Mouse (Mus musculus) kidney, embryonic 15.5 days (tissue): ENCODE measurements around the gene Abhd6. TPM values are rescaled to one million over a fixed set of nuclear protein-coding genes. Genes with fewer than 3 reads are reported as not detected.
"Not testable (repeated sequence)": the region's sequence is repeated elsewhere in the genome, so short reads cannot be mapped to it uniquely, and the experiment has no call there.

Experiments used
- ATAC-seq: fragments of 200-750 bp; cut with Nextera tagmentation; replicated peaks from 2 replicates; pipeline ENCODE4 v1.8.0; 2017; ENCODE audit warnings: moderate TSS enrichment; ENCODE audit not compliant: low FRiP score
- H3K27ac ChIP-seq: fragments of 300-500 bp; sonication (generic); 2 replicates; pipeline ENCODE4 v1.5.1; 2015; ENCODE audit warnings: mild to moderate bottlenecking, inconsistent platforms
- H3K27me3 ChIP-seq: fragments of 300-500 bp; sonication (generic); 2 replicates; pipeline ENCODE4 v1.6.1; 2015; ENCODE audit warnings: inconsistent platforms
- H3K36me3 ChIP-seq: fragments of 300-500 bp; sonication (generic); 2 replicates; pipeline ENCODE4 v1.6.1; 2015; ENCODE audit warnings: inconsistent platforms
- H3K4me1 ChIP-seq: fragments of 300-500 bp; sonication (generic); 2 replicates; pipeline ENCODE4 v1.6.1; 2015; ENCODE audit warnings: inconsistent platforms
- H3K4me2 ChIP-seq: fragments of 300-500 bp; sonication (generic); 2 replicates; pipeline ENCODE4 v1.6.1; 2015; ENCODE audit warnings: moderate library complexity, mild to moderate bottlenecking, inconsistent platforms
- H3K4me3 ChIP-seq: fragments of 300-500 bp; sonication (generic); replicated peaks from 2 replicates; pipeline ENCODE4 v1.5.1; 2015; ENCODE audit warnings: mild to moderate bottlenecking, inconsistent platforms
- H3K9ac ChIP-seq: fragments of 300-500 bp; sonication (generic); 2 replicates; pipeline ENCODE4 v1.6.1; 2015; ENCODE audit warnings: mild to moderate bottlenecking, inconsistent platforms
- H3K9me3 ChIP-seq: fragments of 300-500 bp; sonication (generic); replicated peaks from 2 replicates; pipeline ENCODE4 v1.6.1; 2016; ENCODE audit warnings: inconsistent platforms
- WGBS: fragments of 180-500 bp; shearing (Covaris S2); methylation state at CpG from one replicate; pipeline ENCODE4 v1.1.7; 2015; ENCODE audit warnings: mixed read lengths; 5-methylcytosine and 5-hydroxymethylcytosine counted together
- polyA plus RNA-seq: library from polyadenylated mRNA; unstranded; fragments of >200 nt; fragmentation: Nextera tagmentation; extraction: Ambion mirVana; gene quantifications from 2 replicates; pipeline ENCODE4 v1.2.1, GENCODE M21; 2015

Gene Abhd6
- polyA plus RNA-seq, 1 experiment from 2014 or later = 26.6 TPM

GRCm38 (mm10) chr14:8000247-8000646 is 2.5 kb upstream of the Abhd6 start:
- Histone ChIP-seq H3K4me2 (no peak overlapping the region), H3K27me3 (peaks cover 25% of the 10 kb centered on the region), H3K4me1 (peaks cover 38% of the 10 kb centered on the region), H3K36me3 (no peaks in the 10 kb centered on the region), H3K27ac (no peak overlapping the region), H3K4me3 (no peak overlapping the region), H3K9ac (no peak overlapping the region), H3K9me3 (no peaks in the 10 kb centered on the region)
- WGBS = 82% methylated on average over 5 of the region's 5 CpGs
- ATAC-seq = no peak

DNA sequence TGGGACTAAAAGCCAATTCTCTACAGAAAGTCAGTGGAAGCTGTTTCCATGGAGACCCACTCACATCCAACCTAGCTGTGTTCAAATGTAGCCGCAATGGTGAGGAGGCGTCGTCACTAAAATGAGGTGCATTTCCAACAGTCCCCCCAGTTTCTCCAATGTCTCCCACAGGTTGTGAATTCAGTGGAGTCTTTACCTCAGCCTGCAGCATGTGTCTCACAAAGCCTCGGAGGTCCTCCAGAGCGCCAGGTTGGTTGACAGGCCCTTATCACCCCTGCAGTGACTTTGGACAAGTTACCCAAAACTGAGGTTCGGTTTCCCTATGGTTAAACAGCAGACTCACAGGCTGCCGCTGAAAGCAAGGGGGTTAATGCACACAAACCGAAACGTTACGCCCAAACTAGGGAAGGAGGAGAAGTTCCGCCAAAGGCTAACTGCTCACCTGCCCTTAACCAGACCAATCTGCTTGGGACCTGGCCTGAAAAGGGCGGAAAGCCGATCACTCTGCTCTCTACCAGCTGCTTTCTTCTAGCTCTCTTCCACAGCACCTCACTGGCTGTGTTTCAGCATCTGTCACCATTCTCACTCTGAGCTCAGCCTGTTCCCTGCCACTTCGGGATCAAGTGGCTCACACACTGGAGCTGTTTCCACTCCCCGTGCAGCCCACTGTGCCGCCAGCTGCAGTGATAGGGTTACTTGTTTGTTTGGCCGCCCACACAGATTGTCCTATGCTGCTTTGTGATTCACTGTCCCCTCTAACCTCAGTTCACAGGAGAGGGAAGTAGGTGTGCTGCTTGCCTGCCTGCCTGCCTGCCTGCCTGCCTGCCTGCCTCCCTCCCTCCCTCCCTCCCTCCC is 1.6 kb upstream of the Abhd6 start:
- peak overlapping the region; percentile 29; the same call in 1 of the 2 replicates for H3K4me2 ChIP-seq
- 26% methylated on average over 17 of the region's 17 CpGs for WGBS
- no peaks in the 10 kb centered on the region for H3K9me3 ChIP-seq
- peaks cover 38% of the 10 kb centered on the region for H3K4me1 ChIP-seq
- H3K9ac ChIP-seq = no peak overlapping the region
- H3K4me3 ChIP-seq = no peak overlapping the region
- H3K27ac ChIP-seq = no peak overlapping the region
- no peaks in the 10 kb centered on the region for H3K36me3 ChIP-seq
- peaks cover 25% of the 10 kb centered on the region for H3K27me3 ChIP-seq
- ATAC-seq = peak; percentile 50

GRCm38 (mm10) chr14:8003093-8003670 is 480 bp downstream of the Abhd6 start:
- Histone ChIP-seq H3K27ac (peak overlapping the region; percentile 72), H3K4me2 (peak overlapping the region; percentile 91), H3K9ac (peak overlapping the region; percentile 59), H3K36me3 (no peaks in the 10 kb centered on the region), H3K4me3 (peak overlapping the region; percentile 68), H3K27me3 (peaks cover 25% of the 10 kb centered on the region), H3K9me3 (no peaks in the 10 kb centered on the region), H3K4me1 (peaks cover 35% of the 10 kb centered on the region)
- under 1% methylated on average over 23 of the region's 23 CpGs for WGBS
- peak; percentile 43; the same call in 1 of the 2 replicates for ATAC-seq

- Histone ChIP-seq H3K27ac (no peak overlapping the region), H3K4me2 (peak overlapping the region; percentile 91), H3K9ac (peak overlapping the region; percentile 59; the same call in 1 of the 2 replicates), H3K9me3 (no peaks in the 10 kb centered on the region), H3K4me3 (peak overlapping the region; percentile 68), H3K36me3 (no peaks in the 10 kb centered on the region), H3K27me3 (peaks cover 25% of the 10 kb centered on the region), H3K4me1 (peaks cover 35% of the 10 kb centered on the region)
- ATAC-seq = no peak
- 50% methylated on average over 18 of the region's 18 CpGs for WGBS
These were observed 1.3 kb downstream of the Abhd6 start for GRCm38 (mm10) chr14:8003727-8004670.

GRCm38 (mm10) chr14:8006061-8006460 is 3.4 kb downstream of the Abhd6 start:
- 63% methylated on average over 3 of the region's 3 CpGs for WGBS
- ATAC-seq = not testable (repeated sequence)

GRCm38 (mm10) chr14:8007084-8007483 is 4.4 kb downstream of the Abhd6 start:
- Histone ChIP-seq H3K27me3 (no peaks in the 10 kb centered on the region), H3K27ac (no peak overlapping the region), H3K9me3 (no peaks in the 10 kb centered on the region), H3K4me1 (peaks cover 25% of the 10 kb centered on the region), H3K4me3 (no peak overlapping the region), H3K36me3 (no peaks in the 10 kb centered on the region), H3K4me2 (no peak overlapping the region), H3K9ac (no peak overlapping the region)
- no peak for ATAC-seq

More at GRCm38 (mm10) chr14:8006061-8006460, 3.4 kb downstream of the Abhd6 start:
- not testable (repeated sequence) for H3K27ac ChIP-seq, H3K36me3 ChIP-seq, H3K4me2 ChIP-seq, H3K9me3 ChIP-seq, H3K4me3 ChIP-seq, H3K27me3 ChIP-seq, H3K9ac ChIP-seq
- peaks cover 33% of the 10 kb centered on the region for H3K4me1 ChIP-seq

DNA sequence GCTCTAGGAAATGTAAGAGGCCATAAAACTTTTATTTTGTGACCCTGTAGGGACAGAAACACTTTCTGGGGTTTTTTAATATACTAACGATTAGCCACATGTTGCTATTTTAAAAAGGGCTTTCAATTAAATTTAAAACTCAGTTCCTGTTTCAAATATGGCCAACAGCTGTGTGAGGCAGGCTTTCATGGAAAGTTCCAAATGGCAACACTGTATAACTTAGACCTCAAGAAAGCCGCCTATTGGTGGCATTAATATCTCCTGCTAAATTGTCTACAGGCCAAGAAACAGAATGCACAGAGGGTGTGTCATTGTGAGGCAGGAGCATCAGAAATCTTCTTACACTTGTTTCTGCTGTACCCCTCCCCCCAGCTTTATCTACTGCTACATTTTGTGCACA is 4.8 kb downstream of the Abhd6 start:
- WGBS = 61% methylated on average over 2 of the region's 2 CpGs
- no peak for ATAC-seq
- no peaks in the 10 kb centered on the region for H3K9me3 ChIP-seq
- H3K36me3 ChIP-seq = no peaks in the 10 kb centered on the region
- H3K4me2 ChIP-seq = no peak overlapping the region
- H3K27me3 ChIP-seq = no peaks in the 10 kb centered on the region
- peaks cover 21% of the 10 kb centered on the region for H3K4me1 ChIP-seq
- H3K9ac ChIP-seq = no peak overlapping the region
- no peak overlapping the region for H3K27ac ChIP-seq
- no peak overlapping the region for H3K4me3 ChIP-seq

GRCm38 (mm10) chr14:8007923-8008322 is 5.2 kb downstream of the Abhd6 start:
- Histone ChIP-seq H3K9me3 (no peaks in the 10 kb centered on the region), H3K27me3 (no peaks in the 10 kb centered on the region), H3K4me3 (no peak overlapping the region), H3K4me2 (no peak overlapping the region), H3K36me3 (no peaks in the 10 kb centered on the region), H3K9ac (no peak overlapping the region), H3K27ac (no peak overlapping the region), H3K4me1 (peaks cover 20% of the 10 kb centered on the region)
- WGBS = 87% methylated on average over 10 of the region's 10 CpGs
- no peak for ATAC-seq

DNA sequence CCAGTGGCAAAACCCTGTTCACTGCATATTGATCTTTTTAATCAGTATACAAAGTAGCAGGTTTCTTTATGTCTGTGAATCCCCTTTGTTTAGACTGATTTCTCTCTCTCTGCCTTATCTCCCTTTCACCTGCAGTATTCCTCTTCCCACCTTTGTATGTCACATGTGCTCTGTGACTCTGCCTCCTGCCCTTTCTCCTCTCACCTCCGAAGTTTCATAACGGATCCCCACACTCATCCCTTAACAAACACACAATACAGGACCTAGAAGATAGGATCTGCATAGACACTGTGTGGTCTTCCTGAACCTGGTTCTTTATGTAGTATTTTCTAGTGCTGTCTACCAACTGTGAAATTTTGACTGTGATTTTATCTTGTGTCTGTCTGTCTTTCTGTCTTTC is 8.6 kb downstream of the Abhd6 start:
- Histone ChIP-seq H3K9me3 (no peaks in the 10 kb centered on the region), H3K36me3 (no peaks in the 10 kb centered on the region), H3K4me3 (no peak overlapping the region), H3K9ac (no peak overlapping the region), H3K4me2 (no peak overlapping the region), H3K27ac (no peak overlapping the region), H3K27me3 (no peaks in the 10 kb centered on the region), H3K4me1 (0 out of 2 replicates have a peak, but pooled peaks cover 4% of the 10 kb centered on the region)
- WGBS = 83% methylated on average over 2 of the region's 2 CpGs
- ATAC-seq = no peak

- WGBS = 75% methylated on average over 6 of the region's 6 CpGs
- H3K36me3 ChIP-seq = no peaks in the 10 kb centered on the region
- H3K9me3 ChIP-seq = no peaks in the 10 kb centered on the region
- no peak for ATAC-seq
- H3K27ac ChIP-seq = no peak overlapping the region
- H3K4me1 ChIP-seq = 0 out of 2 replicates have a peak, but pooled peaks cover 4% of the 10 kb centered on the region
- no peak overlapping the region for H3K9ac ChIP-seq
- H3K27me3 ChIP-seq = no peaks in the 10 kb centered on the region
- no peak overlapping the region for H3K4me2 ChIP-seq
- H3K4me3 ChIP-seq = no peak overlapping the region
These were observed 9.2 kb downstream of the Abhd6 start for GRCm38 (mm10) chr14:8011938-8012337.

DNA sequence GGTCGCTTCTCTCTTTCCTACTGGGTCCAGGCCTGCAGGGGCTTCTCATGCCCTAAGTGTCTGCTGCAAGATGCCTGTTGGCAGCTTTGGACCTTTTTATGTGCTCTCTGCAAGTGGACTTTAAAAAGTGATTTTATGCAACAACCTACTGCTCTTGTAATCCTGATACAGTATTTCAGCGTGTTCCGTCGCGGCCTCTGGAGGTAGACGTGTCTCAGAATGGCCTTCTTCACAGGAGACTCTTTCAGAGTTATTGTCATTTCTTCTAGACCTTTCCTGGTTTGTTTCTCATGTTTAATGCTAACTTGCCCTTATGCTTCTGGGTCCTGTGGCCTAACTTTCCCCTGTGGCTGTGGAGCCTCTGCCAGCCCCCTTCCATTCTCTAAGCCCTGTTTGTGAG is 13.1 kb downstream of the Abhd6 start:
- Histone ChIP-seq H3K27me3 (no peaks in the 10 kb centered on the region), H3K36me3 (no peaks in the 10 kb centered on the region), H3K4me1 (no peaks in the 10 kb centered on the region), H3K4me2 (no peak overlapping the region), H3K9ac (no peak overlapping the region), H3K9me3 (no peaks in the 10 kb centered on the region), H3K4me3 (no peak overlapping the region), H3K27ac (peak overlapping the region; percentile 52)
- WGBS = 92% methylated on average over 6 of the region's 6 CpGs
- no peak for ATAC-seq
